14 mouse cellular contexts compared by ENCODE assay signal in genomic region chr12:80815298-80815697, GRCm38 (mm10). TPM values are rescaled to one million over a fixed set of nuclear protein-coding genes. Genes with fewer than 3 reads are reported as not detected.
DNase-seq lines count a peak whose midpoint lies in the region; ATAC-seq and TF ChIP-seq lines count a peak whose summit lies in the region.
"Had no signal": no experiment of that assay in that cellular context is flagged by ENCODE, and none has a peak within 500 bp of the region (broad histone marks: within the 10 kb centered on the region; RNA-seq: fewer than 3 reads in every experiment).

No protein-coding gene starts in this region.

- TF ChIP-seq POLR2A in MEL (IDR thresholded peaks at IDR 0.05; ENCODE audit: control insufficient read depth in 1 of 2, insufficient read depth in 1 of 2, low read depth in 1 of 2, low read length in 2 of 2, poor library complexity in 1 of 2) = no peak

- peak overlapping the region; percentile 70 for H3K27ac ChIP-seq in heart, postnatal 0 days (ENCODE audit: low read depth)
- peak overlapping the region; percentile 74 for H3K27ac ChIP-seq in MEL (ENCODE audit: control insufficient read depth, low read depth, low read length)
- H3K27ac ChIP-seq in liver, embryonic 16.5 days (ENCODE audit: low read length) = peak overlapping the region; percentile 68
- H3K27ac ChIP-seq: stomach, embryonic 15.5 days had no signal

- peaks cover 36% of the 10 kb centered on the region for H3K79me2 ChIP-seq in MEL (ENCODE audit: control insufficient read depth, insufficient read depth, low read length, poor library complexity)

- H3K4me1 ChIP-seq in heart, postnatal 0 days (ENCODE audit: control insufficient read depth, insufficient read depth) = peaks cover 86% of the 10 kb centered on the region
- H3K4me1 ChIP-seq in MEL (ENCODE audit: control insufficient read depth in 1 of 2, insufficient read depth in 2 of 2, low read length in 2 of 2) = peaks cover 56% of the 10 kb centered on the region in 2 experiments
- H3K4me1 ChIP-seq in liver, embryonic 16.5 days (ENCODE audit: control insufficient read depth, low read depth, low read length) = peaks cover 72% of the 10 kb centered on the region

- no peak for ATAC-seq in heart, postnatal 0 days (ENCODE audit: insufficient read depth, low read depth)
- ATAC-seq in liver, embryonic 16.5 days (ENCODE audit: low read depth) = no peak

- no peak for TF ChIP-seq CTCF in heart, postnatal 0 days (IDR thresholded peaks at IDR 0.05; ENCODE audit: low read depth)
- no peak for TF ChIP-seq CTCF in MEL (IDR thresholded peaks at IDR 0.05 in 2 of 3, conservative IDR thresholded peaks at IDR 0.05 in 1 of 3; ENCODE audit: control insufficient read depth in 1 of 3, insufficient read depth in 1 of 3, low read depth in 2 of 3, low read length in 3 of 3, poor library complexity in 1 of 3, severe bottlenecking in 1 of 3)

- no peak for DNase-seq in heart, postnatal 0 days (ENCODE audit: low spot score)
- DNase-seq in heart, adult 11 months = no peak
- peak; percentile 48 to 52 for DNase-seq in B cell, adult 2 months
- DNase-seq in MEL (ENCODE audit: low read depth, low spot score) = peak; percentile 77
- DNase-seq in retina, embryonic 14.5 days (ENCODE audit: low spot score) = no peak
- DNase-seq in left cerebral cortex, postnatal 10 days (ENCODE audit: extremely low spot score in 1 of 2, low spot score in 2 of 2) = no peak
- DNase-seq: adrenal gland, adult 2 months; cerebellum, adult 18-20 months; kidney, postnatal 10 days; lung, postnatal 36 days; right cerebral cortex, postnatal 25 days had no signal

- no peaks in the 10 kb centered on the region for H3K36me3 ChIP-seq in heart, postnatal 0 days (replicated peaks; ENCODE audit: control insufficient read depth, insufficient read depth, low read length)
- peaks cover 0 to 86% of the 10 kb centered on the region in 2 experiments; a peak in 2 of 4 replicates for H3K36me3 ChIP-seq in MEL (ENCODE audit: control insufficient read depth in 1 of 2, insufficient read depth in 2 of 2, low read length in 2 of 2)
- no peaks in the 10 kb centered on the region for H3K36me3 ChIP-seq in liver, embryonic 16.5 days (ENCODE audit: control insufficient read depth, insufficient read depth)
- H3K36me3 ChIP-seq: stomach, embryonic 15.5 days had no signal

- no peaks in the 10 kb centered on the region for H3K9me3 ChIP-seq in heart, postnatal 0 days (replicated peaks; ENCODE audit: control insufficient read depth, low read length)
- H3K9me3 ChIP-seq in MEL (replicated peaks; ENCODE audit: insufficient read depth, low read length) = no peaks in the 10 kb centered on the region
- H3K9me3 ChIP-seq in liver, embryonic 16.5 days (replicated peaks; ENCODE audit: control insufficient read depth, low read length) = no peaks in the 10 kb centered on the region
- H3K9me3 ChIP-seq: stomach, embryonic 15.5 days had no signal

- TF ChIP-seq RAD21 in MEL (IDR thresholded peaks at IDR 0.05; ENCODE audit: low read depth, low read length) = no peak

- no peak for TF ChIP-seq EP300 in heart, postnatal 0 days (IDR thresholded peaks at IDR 0.05; ENCODE audit: low read depth)
- peak; percentile 76 to 89 for TF ChIP-seq EP300 in MEL (IDR thresholded peaks at IDR 0.05; ENCODE audit: low read depth in 1 of 2, low read length in 2 of 2)

- H3K27me3 ChIP-seq in heart, postnatal 0 days (ENCODE audit: control insufficient read depth, insufficient read depth, low read length) = no peaks in the 10 kb centered on the region
- H3K27me3 ChIP-seq in MEL (ENCODE audit: control insufficient read depth in 1 of 2, insufficient read depth in 2 of 2, low read length in 2 of 2) = no peaks in the 10 kb centered on the region
- no peaks in the 10 kb centered on the region for H3K27me3 ChIP-seq in liver, embryonic 16.5 days (ENCODE audit: control insufficient read depth, insufficient read depth, low read depth, low read length)
- H3K27me3 ChIP-seq: stomach, embryonic 15.5 days had no signal

- intact Hi-C loops in left cerebral cortex, postnatal 10 days (cut with DNase I) = no loop called here

- H3K4me3 ChIP-seq in heart, postnatal 0 days (ENCODE audit: low read depth, low read length) = no peak overlapping the region
- H3K4me3 ChIP-seq in MEL (ENCODE audit: control insufficient read depth in 1 of 2, insufficient read depth in 1 of 2, low read depth in 2 of 2, low read length in 2 of 2) = no peak overlapping the region
- no peak overlapping the region for H3K4me3 ChIP-seq in liver, embryonic 16.5 days (ENCODE audit: low read depth, low read length)
- H3K4me3 ChIP-seq: stomach, embryonic 15.5 days had no signal

- no peak overlapping the region for H3K4me2 ChIP-seq in heart, postnatal 0 days (ENCODE audit: low read depth, low read length)
- H3K4me2 ChIP-seq in liver, embryonic 16.5 days (ENCODE audit: low read depth, low read length) = no peak overlapping the region; the same call in 1 of the 2 replicates
- H3K4me2 ChIP-seq: stomach, embryonic 15.5 days had no signal

- no peak overlapping the region for H3K9ac ChIP-seq in heart, postnatal 0 days (replicated peaks; ENCODE audit: low read depth, low read length)
- H3K9ac ChIP-seq in MEL (ENCODE audit: control insufficient read depth, low read depth, low read length, poor library complexity, severe bottlenecking) = peak overlapping the region; percentile 52
- H3K9ac ChIP-seq in liver, embryonic 16.5 days (ENCODE audit: low read depth, low read length) = no peak overlapping the region
- H3K9ac ChIP-seq: stomach, embryonic 15.5 days had no signal

- 38% methylated on average over 1 of the region's 1 CpGs for WGBS in heart, postnatal 0 days
- WGBS in liver, embryonic 16.5 days (ENCODE audit: insufficient replicate concordance) = 4% methylated on average over 1 of the region's 1 CpGs

TF ChIP-seq in MEL, 35 proteins besides CTCF, POLR2A, EP300 and RAD21 (continues in another document):
- TF ChIP-seq CHD2 (IDR thresholded peaks at IDR 0.05; ENCODE audit: low read length) (no peak), POLR2AphosphoS2 (IDR thresholded peaks at IDR 0.05; ENCODE audit: low read length) (no peak), SIN3A (IDR thresholded peaks at IDR 0.05; ENCODE audit: low read length) (no peak; the same call in 1 of the 2 replicates), KAT2A (conservative IDR thresholded peaks at IDR 0.05; ENCODE audit: low read depth, low read length) (no peak), UBTF (IDR thresholded peaks at IDR 0.05; ENCODE audit: borderline replicate concordance, insufficient read depth, low read depth, low read length) (no peak), ELF1 (IDR thresholded peaks at IDR 0.05; ENCODE audit: low read depth, low read length) (no peak), POLR2AphosphoS5 (IDR thresholded peaks at IDR 0.05; ENCODE audit: borderline replicate concordance, low read depth, low read length) (no peak), SMC3 (IDR thresholded peaks at IDR 0.05; ENCODE audit: low read depth, low read length) (no peak), MYC (IDR thresholded peaks at IDR 0.05; ENCODE audit: low read depth, low read length) (no peak), TBP (IDR thresholded peaks at IDR 0.05; ENCODE audit: low read depth, low read length) (peak; percentile 50; the same call in 1 of the 2 replicates), BHLHE40 (IDR thresholded peaks at IDR 0.05; ENCODE audit: borderline replicate concordance, low read depth, low read length) (no peak), TAL1 (IDR thresholded peaks at IDR 0.05; ENCODE audit: low read length) (no peak), MXI1 (IDR thresholded peaks at IDR 0.05; ENCODE audit: low read depth, low read length) (peak; percentile 64; the same call in 1 of the 2 replicates), ETS1 (IDR thresholded peaks at IDR 0.05; ENCODE audit: low read depth, low read length) (peak; percentile 80), ZKSCAN1 (IDR thresholded peaks at IDR 0.05; ENCODE audit: low read depth, low read length) (no peak), NELFE (IDR thresholded peaks at IDR 0.05; ENCODE audit: low read depth, low read length) (no peak), USF2 (IDR thresholded peaks at IDR 0.05; ENCODE audit: borderline replicate concordance in 1 of 2, insufficient read depth in 1 of 2, low read depth in 1 of 2, low read length in 2 of 2) (no peak), E2F4 (IDR thresholded peaks at IDR 0.05; ENCODE audit: borderline replicate concordance, low read depth, low read length) (no peak), USF1 (IDR thresholded peaks at IDR 0.05; ENCODE audit: low read depth, low read length) (no peak), RCOR1 (IDR thresholded peaks at IDR 0.05; ENCODE audit: low read depth, low read length) (peak; percentile 79), MAZ (IDR thresholded peaks at IDR 0.05; ENCODE audit: low read depth, low read length) (no peak), TCF12 (IDR thresholded peaks at IDR 0.05; ENCODE audit: low read depth, low read length) (peak; percentile 54), ZNF384 (IDR thresholded peaks at IDR 0.05; ENCODE audit: low read depth, low read length) (no peak), NRF1 (IDR thresholded peaks at IDR 0.05; ENCODE audit: insufficient read depth, low read depth, low read length, poor library complexity, severe bottlenecking) (no peak), MAFK (IDR thresholded peaks at IDR 0.05; ENCODE audit: borderline replicate concordance, low read depth, low read length) (no peak), HCFC1 (IDR thresholded peaks at IDR 0.05; ENCODE audit: low read depth, low read length) (peak; percentile 53; the same call in 1 of the 2 replicates)

RNA-seq across cellular contexts. Expression of gene Susd6, which starts 25.0 kb away (rescaled TPM):
- 50.2 and 50.6 TPM in 2 replicates for total RNA-seq in heart, postnatal 0 days (2014; rRNA removed; ENCODE audit: low replicate concordance)
- polyA plus RNA-seq in heart, postnatal 0 days (2015; fragmentation: Nextera tagmentation; extraction: Ambion mirVana) = 15.1 and 15.4 TPM in 2 replicates
- 12.2 and 13.0 TPM in 2 replicates for total RNA-seq in MEL (2012; rRNA removed)
- polyA plus RNA-seq in MEL (2012; ENCODE audit: insufficient read depth in 1 of 2, insufficient read length in 2 of 2, low read depth in 1 of 2, low replicate concordance in 2 of 2, missing spikeins in 1 of 2) = 10 to 100 TPM in 1 of 2 experiments, not detected in 1; 22.4 TPM
- polyA plus RNA-seq in liver, embryonic 16.5 days (2015; fragmentation: Nextera tagmentation; extraction: Ambion mirVana) = 14.6 and 15.2 TPM in 2 replicates
- total RNA-seq in left cerebral cortex, postnatal 10 days (2021) = 10 to 100 TPM; 23.8 to 24.0 TPM

RNA-seq across cellular contexts. Expression of gene Ccdc177, which starts 54.8 kb away (rescaled TPM):
- total RNA-seq in heart, postnatal 0 days (2014; rRNA removed; ENCODE audit: low replicate concordance) = 0.31 TPM in 1 of 2 replicates, not detected in the other
- polyA plus RNA-seq in heart, postnatal 0 days (2015; fragmentation: Nextera tagmentation; extraction: Ambion mirVana) = not detected in 2 replicates
- not detected in 2 replicates for total RNA-seq in MEL (2012; rRNA removed)
- polyA plus RNA-seq in MEL (2012; ENCODE audit: insufficient read depth in 1 of 2, insufficient read length in 2 of 2, low read depth in 1 of 2, low replicate concordance in 2 of 2, missing spikeins in 1 of 2) = not detected
- polyA plus RNA-seq in liver, embryonic 16.5 days (2015; fragmentation: Nextera tagmentation; extraction: Ambion mirVana) = not detected in 2 replicates
- total RNA-seq in left cerebral cortex, postnatal 10 days (2021) = 10 to 100 TPM; 18.6 to 18.8 TPM
- total RNA-seq: hematopoietic stem cell, adult 5-6 weeks had no signal
- polyA plus RNA-seq: adrenal gland, adult 2 months had no signal

Comparison
In these comparisons a context has a peak if more than half of its experiments do, and no peak if none do; other contexts are left out.
1. DNase-seq: peak in B cell, adult 2 months (2 of 2) and MEL (single experiment); none in heart, postnatal 0 days (single experiment), heart, adult 11 months (single experiment), retina, embryonic 14.5 days (single experiment) and left cerebral cortex, postnatal 10 days (0 of 2).
2. RNA of gene Ccdc177, which starts 54.8 kb away (total RNA-seq): 18.6 to 18.8 TPM in left cerebral cortex, postnatal 10 days; 0.31 TPM in heart, postnatal 0 days and not detected in MEL; every median in the first group is over 10 times any median in the second.
3. Peak in every context shown above with its lines, with median percentiles within 50 percentile points of each other: H3K27ac ChIP-seq.